Mouse (Mus musculus): ENCODE measurements around the gene Arhgap10.

Gene Arhgap10

GRCm38 (mm10) chr8:77515786-77516185 lies 2.0 kb downstream of the Arhgap10 start:
- DNase-seq, result peak; percentile 62

- peak; percentile 42 for DNase-seq
These were observed 2.6 kb downstream of the Arhgap10 start for GRCm38 (mm10) chr8:77515201-77515600.

- DNase-seq, result no peak
These were observed 5.8 kb downstream of the Arhgap10 start for GRCm38 (mm10) chr8:77511750-77512493.

GRCm38 (mm10) chr8:77510426-77510825 lies 7.3 kb downstream of the Arhgap10 start:
- DNase-seq, result no peak

- no peak for DNase-seq
These were observed 8.7 kb downstream of the Arhgap10 start for GRCm38 (mm10) chr8:77509044-77509443.

- DNase-seq, result no peak
These were observed 10.2 kb downstream of the Arhgap10 start for GRCm38 (mm10) chr8:77507510-77508035.

- no peak for DNase-seq
These were observed 11.2 kb downstream of the Arhgap10 start for GRCm38 (mm10) chr8:77506539-77506938.

- no peak for DNase-seq
These were observed 15.2 kb downstream of the Arhgap10 start for GRCm38 (mm10) chr8:77502547-77502946.

GRCm38 (mm10) chr8:77501131-77501530 lies 16.6 kb downstream of the Arhgap10 start:
- DNase-seq, result no peak

- DNase-seq, result no peak
These were observed 17.5 kb downstream of the Arhgap10 start for GRCm38 (mm10) chr8:77500264-77500663.

- DNase-seq, result no peak
These were observed 20.3 kb downstream of the Arhgap10 start for GRCm38 (mm10) chr8:77497442-77497841.

- DNase-seq, result no peak
These were observed 21.5 kb downstream of the Arhgap10 start for GRCm38 (mm10) chr8:77496253-77496652.

- no peak for DNase-seq
These were observed 23.1 kb downstream of the Arhgap10 start for GRCm38 (mm10) chr8:77494376-77495328.

GRCm38 (mm10) chr8:77492356-77493058 lies 25.2 kb downstream of the Arhgap10 start:
- no peak for DNase-seq

GRCm38 (mm10) chr8:77491231-77491923 lies 26.4 kb downstream of the Arhgap10 start:
- no peak for DNase-seq

- no peak for DNase-seq
These were observed 27.5 kb downstream of the Arhgap10 start for GRCm38 (mm10) chr8:77490095-77490781.

- no peak for DNase-seq
These were observed 28.5 kb downstream of the Arhgap10 start for GRCm38 (mm10) chr8:77489235-77489634.

GRCm38 (mm10) chr8:77488215-77488606 lies 29.5 kb downstream of the Arhgap10 start:
- DNase-seq, result no peak

GRCm38 (mm10) chr8:77487590-77488214 lies 30.1 kb downstream of the Arhgap10 start:
- no peak for DNase-seq

- no peak for DNase-seq
These were observed 31.0 kb downstream of the Arhgap10 start for GRCm38 (mm10) chr8:77486749-77487148.

- no peak for DNase-seq
These were observed 32.9 kb downstream of the Arhgap10 start for GRCm38 (mm10) chr8:77484817-77485216.

Measured in cerebellum, adult 11-12 months (tissue).